Mouse (Mus musculus) cerebellum, adult 2 months (tissue): ENCODE measurements around the gene Fbl.

ENCODE experiments used
- CTCF ChIP-seq: fragments of 200-500 bp; IDR thresholded peaks from 2 replicates; pipeline ENCODE4 v1.5.1; 2011; ENCODE audit warnings: low read depth, mild to moderate bottlenecking, control low read depth, low read length, moderate library complexity, borderline replicate concordance; ENCODE audit not compliant: insufficient read depth
- POLR2A ChIP-seq: fragments of 200-500 bp; IDR thresholded peaks from 2 replicates; pipeline ENCODE4 v1.6.1; 2011; ENCODE audit warnings: low read length, control low read depth, borderline replicate concordance; ENCODE audit not compliant: insufficient read depth

GRCm38 (mm10) chr7:28159893-28160292 is 9.6 kb upstream of the Fbl start:
- no peak for TF ChIP-seq CTCF
- no peak for TF ChIP-seq POLR2A
